Mouse (Mus musculus): Measurements from ENCODE around the gene Fkbp9. TPM values are rescaled to one million over a fixed set of nuclear protein-coding genes. Genes with fewer than 3 reads are reported as not detected.

The Fkbp9 gene
- polyA plus RNA-seq, 1 experiment from 2014 or later, result 104 TPM

GRCm38 (mm10) chr6:56834769-56835168 lies 2.9 kb downstream of the Fkbp9 start:
- Histone ChIP-seq H3K9me3 (replicated peaks; ENCODE audit: low read length) (no peaks in the 10 kb centered on the region), H3K27me3 (ENCODE audit: insufficient read depth, low read length) (no peaks in the 10 kb centered on the region), H3K9ac (ENCODE audit: low read depth, low read length) (no peak overlapping the region), H3K27ac (no peak overlapping the region), H3K4me3 (replicated peaks; ENCODE audit: low read depth, low read length) (no peak overlapping the region), H3K4me2 (ENCODE audit: low read length) (no peak overlapping the region), H3K4me1 (replicated peaks; ENCODE audit: insufficient read depth, low read length) (no peaks in the 10 kb centered on the region), H3K36me3 (ENCODE audit: insufficient read depth, low read length) (0 out of 2 replicates have a peak, but pooled peaks cover 2% of the 10 kb centered on the region)
- ATAC-seq (replicated peaks; ENCODE audit: low FRiP score, low read depth), result no peak
- no peak for TF ChIP-seq CTCF (IDR thresholded peaks at IDR 0.05; ENCODE audit: low read depth)
- WGBS, result 60% methylated on average over 5 of the region's 5 CpGs
- DNase-seq (ENCODE audit: low spot score), result no peak

GRCm38 (mm10) chr6:56835532-56835931 lies 3.7 kb downstream of the Fkbp9 start:
- Histone ChIP-seq H3K27me3 (ENCODE audit: insufficient read depth, low read length) (no peaks in the 10 kb centered on the region), H3K4me2 (ENCODE audit: low read length) (no peak overlapping the region), H3K9ac (ENCODE audit: low read depth, low read length) (no peak overlapping the region), H3K36me3 (ENCODE audit: insufficient read depth, low read length) (0 out of 2 replicates have a peak, but pooled peaks cover 2% of the 10 kb centered on the region), H3K9me3 (replicated peaks; ENCODE audit: low read length) (no peaks in the 10 kb centered on the region), H3K27ac (no peak overlapping the region), H3K4me1 (replicated peaks; ENCODE audit: insufficient read depth, low read length) (no peaks in the 10 kb centered on the region), H3K4me3 (replicated peaks; ENCODE audit: low read depth, low read length) (no peak overlapping the region)
- TF ChIP-seq CTCF (IDR thresholded peaks at IDR 0.05; ENCODE audit: low read depth), result no peak; the same call in 1 of the 2 replicates
- DNase-seq (ENCODE audit: low spot score) (no peak), ATAC-seq (replicated peaks; ENCODE audit: low FRiP score, low read depth) (no peak)
- WGBS, result 92% methylated on average over 10 of the region's 10 CpGs

GRCm38 (mm10) chr6:56837166-56837565 lies 5.3 kb downstream of the Fkbp9 start:
- ATAC-seq (replicated peaks; ENCODE audit: low FRiP score, low read depth), result no peak
- Histone ChIP-seq H3K9me3 (replicated peaks; ENCODE audit: low read length) (no peaks in the 10 kb centered on the region), H3K9ac (ENCODE audit: low read depth, low read length) (no peak overlapping the region), H3K4me2 (ENCODE audit: low read length) (no peak overlapping the region), H3K27ac (no peak overlapping the region), H3K36me3 (ENCODE audit: insufficient read depth, low read length) (0 out of 2 replicates have a peak, but pooled peaks cover 2% of the 10 kb centered on the region), H3K27me3 (ENCODE audit: insufficient read depth, low read length) (no peaks in the 10 kb centered on the region), H3K4me3 (replicated peaks; ENCODE audit: low read depth, low read length) (no peak overlapping the region), H3K4me1 (replicated peaks; ENCODE audit: insufficient read depth, low read length) (no peaks in the 10 kb centered on the region)
- no peak for DNase-seq (ENCODE audit: low spot score)
- WGBS, result 96% methylated on average over 12 of the region's 12 CpGs
- no peak for TF ChIP-seq CTCF (IDR thresholded peaks at IDR 0.05; ENCODE audit: low read depth)

- Histone ChIP-seq H3K4me1 (replicated peaks; ENCODE audit: insufficient read depth, low read length) (no peaks in the 10 kb centered on the region), H3K9ac (ENCODE audit: low read depth, low read length) (no peak overlapping the region), H3K4me3 (replicated peaks; ENCODE audit: low read depth, low read length) (no peak overlapping the region), H3K4me2 (ENCODE audit: low read length) (no peak overlapping the region), H3K36me3 (ENCODE audit: insufficient read depth, low read length) (0 out of 2 replicates have a peak, but pooled peaks cover 2% of the 10 kb centered on the region), H3K27ac (no peak overlapping the region), H3K9me3 (replicated peaks; ENCODE audit: low read length) (no peaks in the 10 kb centered on the region), H3K27me3 (ENCODE audit: insufficient read depth, low read length) (no peaks in the 10 kb centered on the region)
- DNase-seq (ENCODE audit: low spot score) (no peak), ATAC-seq (replicated peaks; ENCODE audit: low FRiP score, low read depth) (no peak)
- TF ChIP-seq CTCF (IDR thresholded peaks at IDR 0.05; ENCODE audit: low read depth), result no peak
- WGBS, result 89% methylated on average over 3 of the region's 3 CpGs
These were observed 5.8 kb downstream of the Fkbp9 start for GRCm38 (mm10) chr6:56837621-56838020.

GRCm38 (mm10) chr6:56843229-56843628 lies 11.4 kb downstream of the Fkbp9 start:
- Histone ChIP-seq H3K9me3 (replicated peaks; ENCODE audit: low read length) (no peaks in the 10 kb centered on the region), H3K4me2 (ENCODE audit: low read length) (no peak overlapping the region), H3K27me3 (ENCODE audit: insufficient read depth, low read length) (no peaks in the 10 kb centered on the region), H3K27ac (no peak overlapping the region), H3K9ac (ENCODE audit: low read depth, low read length) (no peak overlapping the region), H3K4me1 (replicated peaks; ENCODE audit: insufficient read depth, low read length) (no peaks in the 10 kb centered on the region), H3K36me3 (ENCODE audit: insufficient read depth, low read length) (0 out of 2 replicates have a peak, but pooled peaks cover 2% of the 10 kb centered on the region), H3K4me3 (replicated peaks; ENCODE audit: low read depth, low read length) (no peak overlapping the region)
- no peak for TF ChIP-seq CTCF (IDR thresholded peaks at IDR 0.05; ENCODE audit: low read depth)
- WGBS, result 81% methylated on average over 3 of the region's 3 CpGs
- no peak for DNase-seq (ENCODE audit: low spot score)
- ATAC-seq (replicated peaks; ENCODE audit: low FRiP score, low read depth), result no peak

- H3K36me3 ChIP-seq (ENCODE audit: insufficient read depth, low read length), result no peaks in the 10 kb centered on the region
- H3K9me3 ChIP-seq (replicated peaks; ENCODE audit: low read length), result no peaks in the 10 kb centered on the region
- no peak overlapping the region for H3K9ac ChIP-seq (ENCODE audit: low read depth, low read length)
- H3K27ac ChIP-seq, result no peak overlapping the region
- no peaks in the 10 kb centered on the region for H3K27me3 ChIP-seq (ENCODE audit: insufficient read depth, low read length)
- no peak for ATAC-seq (replicated peaks; ENCODE audit: low FRiP score, low read depth)
- no peak overlapping the region for H3K4me3 ChIP-seq (replicated peaks; ENCODE audit: low read depth, low read length)
- H3K4me1 ChIP-seq (replicated peaks; ENCODE audit: insufficient read depth, low read length), result no peaks in the 10 kb centered on the region
- 93% methylated on average over 2 of the region's 2 CpGs for WGBS
- H3K4me2 ChIP-seq (ENCODE audit: low read length), result no peak overlapping the region
- TF ChIP-seq CTCF (IDR thresholded peaks at IDR 0.05; ENCODE audit: low read depth), result no peak
- DNase-seq (ENCODE audit: low spot score), result no peak
These were observed 12.5 kb downstream of the Fkbp9 start for GRCm38 (mm10) chr6:56844365-56844764.

GRCm38 (mm10) chr6:56848974-56849373 lies 17.1 kb downstream of the Fkbp9 start:
- Histone ChIP-seq H3K4me3 (replicated peaks; ENCODE audit: low read depth, low read length) (no peak overlapping the region), H3K9me3 (replicated peaks; ENCODE audit: low read length) (no peaks in the 10 kb centered on the region), H3K4me2 (ENCODE audit: low read length) (no peak overlapping the region), H3K27ac (no peak overlapping the region), H3K4me1 (replicated peaks; ENCODE audit: insufficient read depth, low read length) (no peaks in the 10 kb centered on the region), H3K27me3 (ENCODE audit: insufficient read depth, low read length) (no peaks in the 10 kb centered on the region), H3K9ac (ENCODE audit: low read depth, low read length) (no peak overlapping the region), H3K36me3 (ENCODE audit: insufficient read depth, low read length) (peaks cover 9% of the 10 kb centered on the region; the same call in 1 of the 2 replicates)
- 93% methylated on average over 3 of the region's 3 CpGs for WGBS
- no peak for DNase-seq (ENCODE audit: low spot score)
- no peak for TF ChIP-seq CTCF (IDR thresholded peaks at IDR 0.05; ENCODE audit: low read depth)
- ATAC-seq (replicated peaks; ENCODE audit: low FRiP score, low read depth), result no peak
